Mouse (Mus musculus) CH12.LX (cell line): ENCODE data around the gene Hsf5.

Source experiments
- CTCF ChIP-seq, 2 experiments: IDR thresholded peaks in 1 of 2; conservative IDR thresholded peaks in 1 of 2; 2 replicates each; pipeline ENCODE4 v1.5.1; 2011 to 2012; ENCODE audit warnings: low read depth in 2 of 2, low read length in 2 of 2, improper control_type of control experiment in 1 of 2, inconsistent platforms in 1 of 2, mild to moderate bottlenecking in 1 of 2, moderate library complexity in 1 of 2
- EP300 ChIP-seq: IDR thresholded peaks from 2 replicates; pipeline ENCODE4 v1.6.1; 2011; ENCODE audit warnings: low read length, improper control_type of control experiment
- JUND ChIP-seq: conservative IDR thresholded peaks from 2 replicates; pipeline ENCODE4 v1.6.1; 2011; ENCODE audit warnings: low read depth, low read length, improper control_type of control experiment
- MAX ChIP-seq: IDR thresholded peaks from 2 replicates; pipeline ENCODE4 v1.6.1; 2011; ENCODE audit warnings: low read length, improper control_type of control experiment
- MEF2A ChIP-seq: IDR thresholded peaks from 2 replicates; pipeline ENCODE4 v1.6.1; 2014; ENCODE audit warnings: low read depth, mild to moderate bottlenecking, inconsistent platforms, low read length, improper control_type of control experiment, borderline replicate concordance
- POLR2A ChIP-seq: IDR thresholded peaks from 2 replicates; pipeline ENCODE4 v1.6.1; 2011; ENCODE audit warnings: low read depth, mild to moderate bottlenecking, improper control_type of control experiment, low read length
- RCOR1 ChIP-seq: conservative IDR thresholded peaks from 2 replicates; pipeline ENCODE4 v1.6.1; 2012; ENCODE audit warnings: low read depth, mild to moderate bottlenecking, inconsistent platforms, low read length, improper control_type of control experiment
- UBTF ChIP-seq: IDR thresholded peaks from 2 replicates; pipeline ENCODE4 v1.6.1; 2012; ENCODE audit warnings: low read depth, mild to moderate bottlenecking, inconsistent platforms, low read length, improper control_type of control experiment, moderate library complexity

- no peak for TF ChIP-seq RCOR1
- no peak for TF ChIP-seq POLR2A
- no peak for TF ChIP-seq MEF2A
- no peak for TF ChIP-seq CTCF (conservative IDR thresholded peaks at IDR 0.05 in 1 of 2, IDR thresholded peaks at IDR 0.05 in 1 of 2; ENCODE audit: low read depth in 2 of 2, low read length in 2 of 2)
- TF ChIP-seq MAX, result no peak
- TF ChIP-seq UBTF, result no peak
- TF ChIP-seq JUND, result no peak
- TF ChIP-seq EP300, result no peak
Observed at GRCm38 (mm10) chr11:87600322-87600853, 16.6 kb upstream of the Hsf5 start.
